Mouse (Mus musculus) liver, embryonic 14.5 days (tissue): ENCODE data around the gene Arhgap10.

Experiments
- CTCF ChIP-seq: IDR thresholded peaks from 2 replicates; pipeline ENCODE4 v1.5.1; 2016; ENCODE audit warnings: antibody characterized with exemption, low read depth, control low read depth
- EP300 ChIP-seq: IDR thresholded peaks from 2 replicates; pipeline ENCODE4 v1.6.1; 2016; ENCODE audit warnings: antibody characterized with exemption, low read depth

- TF ChIP-seq CTCF (no peak), EP300 (no peak)
These were observed 229.7 kb downstream of the Arhgap10 start for GRCm38 (mm10) chr8:77288065-77288464.
